Mouse (Mus musculus) kidney, adult 18-20 months (tissue): ENCODE measurements at regions not wholly inside any gene's neighbourhood (a gene's known extent, or its start where the extent isn't known, plus 50 kb on each side); places are given as distances from the start of the nearest gene placed in this dataset.

Experiments
- DNase-seq: peaks from one replicate; pipeline ENCODE4 v3.0.0; 2021

DNA sequence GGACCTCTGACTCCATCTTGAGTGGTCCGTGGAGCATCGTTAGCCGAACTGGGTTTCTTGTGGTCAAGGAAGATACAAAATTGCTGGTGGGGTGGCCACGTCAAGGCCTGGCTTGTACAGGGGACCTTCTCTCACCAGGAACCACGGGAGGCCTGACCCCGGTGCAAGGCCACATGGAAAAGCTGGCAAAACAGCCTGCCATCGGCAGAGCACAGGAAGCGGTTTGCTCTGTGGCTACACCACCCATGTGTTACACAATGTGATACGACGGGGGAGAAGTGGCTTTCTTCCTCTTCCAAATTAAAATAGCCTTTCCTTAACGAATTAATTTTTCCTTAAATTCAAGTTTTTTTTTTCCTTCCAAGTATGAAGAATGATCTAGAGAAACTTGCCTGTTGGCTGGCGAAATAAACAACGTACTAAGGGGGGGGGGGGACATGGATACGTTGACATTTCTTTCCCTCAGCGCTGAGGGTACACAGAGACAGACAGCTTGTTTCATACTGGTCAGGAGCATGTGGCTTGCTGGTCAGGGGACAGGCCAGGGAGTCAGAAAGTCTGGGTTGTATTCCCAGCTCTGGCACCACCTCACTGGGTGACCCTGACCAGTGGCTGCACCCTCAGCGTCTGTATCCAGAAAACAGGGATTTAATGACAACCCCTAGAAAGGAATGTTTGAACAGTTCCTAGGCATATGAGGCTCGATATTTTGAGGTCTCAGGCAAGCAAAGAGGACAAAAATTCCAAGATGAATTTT lies 64.0 kb upstream of the Slc25a13 start:
- no peak for DNase-seq

DNA sequence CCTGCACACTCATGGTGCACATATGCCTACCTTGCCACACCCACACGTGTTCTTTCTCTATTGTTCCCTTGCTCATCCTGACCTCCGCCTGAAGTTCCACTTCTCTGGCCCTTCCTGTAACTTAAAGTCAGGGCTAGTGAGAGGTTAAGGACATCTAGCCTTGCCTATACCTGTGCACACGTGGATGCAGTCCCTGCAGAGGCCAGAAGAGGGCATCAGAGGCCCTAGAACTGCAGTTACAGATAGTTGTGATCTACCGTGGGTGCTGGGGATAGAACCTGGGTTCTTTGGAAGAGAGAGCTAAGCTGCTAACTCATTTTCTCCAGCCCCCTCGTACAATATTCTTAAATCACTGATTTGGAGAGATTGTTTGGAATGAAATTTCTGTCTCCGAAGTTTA lies 62.7 kb upstream of the Slc25a13 start:
- DNase-seq, result no peak

DNA sequence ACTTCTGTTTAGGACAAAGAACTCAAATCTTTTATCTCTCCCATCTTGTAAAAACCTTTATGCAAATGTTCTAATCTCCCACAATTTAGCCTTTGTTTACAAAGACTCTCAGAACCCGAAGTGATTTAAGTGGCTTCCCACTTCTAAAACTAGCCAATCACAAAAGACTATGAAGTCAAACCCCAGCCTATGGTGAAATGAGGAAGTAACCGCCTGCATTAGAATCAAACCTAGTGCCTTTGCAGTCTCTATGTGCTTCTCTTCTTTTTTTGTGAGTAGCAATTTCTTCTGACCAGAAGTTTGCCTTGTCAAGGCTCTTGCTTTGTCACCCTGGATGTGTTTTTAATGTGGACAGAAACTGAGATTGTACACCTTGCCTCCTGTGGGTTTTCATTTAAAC lies 53.6 kb upstream of the Slc25a13 start:
- DNase-seq, result no peak
